Mouse (Mus musculus) left cerebral cortex, adult 2 months (tissue): ENCODE results near the gene Atp6v0b. TPM values are rescaled to one million over a fixed set of nuclear protein-coding genes. Genes with fewer than 3 reads are reported as not detected.

ENCODE experiments used
- DNase-seq, 2 experiments: peaks; one replicate each; pipeline ENCODE4 v3.0.0; 2021 to 2022; ENCODE audit warnings: low spot score in 2 of 2, mixed read lengths in 1 of 2; ENCODE audit errors: extremely low spot score in 1 of 2
- H3K27ac ChIP-seq: fragments of 200-600 bp; 2 replicates; pipeline ENCODE4 v1.8.1; 2022
- H3K4me3 ChIP-seq: fragments of 200-600 bp; 2 replicates; pipeline ENCODE4 v1.8.1; 2022
- CTCF ChIP-seq: fragments of 200-600 bp; IDR thresholded peaks from 2 replicates; pipeline ENCODE4 v1.8.1; 2022; ENCODE audit warnings: antibody characterized with exemption, mild to moderate bottlenecking, moderate library complexity
- intact Hi-C: fragments of 180-260 bp; cut with DNase I; formaldehyde crosslinking; loops from one replicate; pipeline ENCODE4 v1.15.1; 2025
- total RNA-seq, 2 experiments: library from RNA; stranded (reverse); gene quantifications; 2 replicates each; pipeline ENCODE4 v1.2.3; 2021

Atp6v0b gene
- total RNA-seq, 2 experiments from 2014 or later: 430 to 462 TPM

GRCm38 (mm10) chr4:117847011-117847410 is 40.1 kb downstream of the Atp6v0b start:
- TF ChIP-seq CTCF: no peak
- H3K4me3 ChIP-seq: no peak overlapping the region
- no peak overlapping the region for H3K27ac ChIP-seq
- intact Hi-C loops: no loop called here
- DNase-seq: peak in 1 of 2 experiments; percentile 51

DNA sequence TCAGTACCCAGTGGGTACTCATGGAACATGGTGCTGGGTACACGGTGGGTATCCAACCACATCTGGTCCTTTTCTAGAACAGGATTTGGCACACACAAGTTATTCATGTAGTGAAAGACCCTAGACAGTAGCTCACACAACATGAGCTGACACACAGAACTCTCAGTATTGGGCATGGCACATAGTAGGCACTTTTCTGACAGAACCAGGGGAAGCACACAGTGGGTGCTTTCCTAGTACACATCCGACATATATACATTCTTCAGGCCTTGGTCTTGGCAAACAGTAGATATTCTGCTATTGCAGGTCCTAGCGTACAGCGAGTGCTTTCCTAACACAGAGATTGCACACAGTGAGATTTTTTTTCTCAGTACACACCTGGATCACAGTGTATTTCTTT is 40.9 kb downstream of the Atp6v0b start:
- DNase-seq: no peak
- intact Hi-C loops: no loop called here
- no peak for TF ChIP-seq CTCF
- Histone ChIP-seq H3K27ac (no peak overlapping the region), H3K4me3 (no peak overlapping the region)

GRCm38 (mm10) chr4:117845316-117845715 is 41.8 kb downstream of the Atp6v0b start:
- intact Hi-C loops: no loop called here
- TF ChIP-seq CTCF: no peak

DNA sequence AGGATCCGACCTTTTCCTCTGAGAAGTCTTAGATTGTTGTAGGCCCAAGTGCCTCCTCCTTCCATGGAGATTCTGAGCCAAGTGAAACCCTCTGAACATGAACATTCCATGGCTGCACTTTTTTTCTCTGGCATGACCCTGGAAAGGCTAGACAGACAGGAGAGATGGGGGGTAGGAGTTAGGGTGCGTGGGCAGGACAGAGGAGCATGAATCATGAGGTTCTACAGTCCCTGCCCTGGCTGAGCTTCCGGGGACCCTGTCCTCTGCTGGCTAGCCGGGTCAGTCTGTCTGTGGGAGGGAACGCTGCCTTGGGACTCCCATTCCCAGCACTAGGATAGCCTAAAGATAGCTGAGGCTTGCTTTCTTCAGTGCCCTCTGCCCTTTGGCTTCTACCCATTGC is 42.7 kb downstream of the Atp6v0b start:
- Histone ChIP-seq H3K27ac (no peak overlapping the region), H3K4me3 (no peak overlapping the region)
- DNase-seq: no peak
- TF ChIP-seq CTCF: no peak
- intact Hi-C loops: no loop called here

More at GRCm38 (mm10) chr4:117845316-117845715, 41.8 kb downstream of the Atp6v0b start:
- H3K27ac ChIP-seq: no peak overlapping the region
- no peak for DNase-seq
- no peak overlapping the region for H3K4me3 ChIP-seq

DNA sequence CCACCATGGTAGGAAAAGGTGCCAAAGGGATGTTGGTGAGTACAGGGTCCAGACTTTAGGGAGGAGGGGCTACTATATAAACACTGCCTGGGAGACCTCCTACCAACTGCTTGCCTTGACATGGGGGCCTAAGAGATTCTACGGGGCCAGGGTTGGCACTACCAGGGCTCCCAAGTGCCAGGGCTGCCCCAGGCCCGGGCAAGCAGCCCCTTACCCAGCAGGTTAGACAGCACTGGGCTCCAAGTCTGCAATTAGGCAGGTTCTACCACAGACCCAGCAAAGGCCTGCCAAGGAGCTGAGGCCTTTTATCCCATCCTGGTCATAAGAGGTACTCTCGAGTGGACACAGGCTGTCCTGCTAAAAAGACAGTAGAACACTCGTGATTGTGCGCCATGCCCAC is 44.0 kb downstream of the Atp6v0b start:
- no peak for DNase-seq
- H3K4me3 ChIP-seq: no peak overlapping the region
- TF ChIP-seq CTCF: no peak
- no peak overlapping the region for H3K27ac ChIP-seq
- intact Hi-C loops: no loop called here

DNA sequence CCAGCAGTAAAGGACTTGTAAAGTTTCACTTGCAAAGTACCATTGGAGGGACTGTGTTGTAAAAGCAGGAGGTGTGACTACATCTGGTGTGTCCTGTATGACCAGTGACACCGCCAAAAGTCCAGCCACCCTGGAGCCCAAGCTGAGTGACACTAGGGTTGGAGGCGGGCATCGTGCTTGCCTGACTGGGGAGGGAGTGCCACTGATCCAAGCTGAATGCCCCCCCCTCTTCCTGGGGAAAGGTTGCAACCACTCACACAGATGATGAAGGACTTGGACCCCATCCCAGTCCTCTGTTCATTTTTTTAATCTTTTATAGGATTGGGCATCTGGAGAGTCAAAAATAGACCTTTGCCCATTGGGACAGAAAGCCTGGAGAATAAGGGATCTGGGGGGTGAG is 45.6 kb downstream of the Atp6v0b start:
- H3K27ac ChIP-seq: no peak overlapping the region
- DNase-seq: no peak
- intact Hi-C loops: no loop called here
- H3K4me3 ChIP-seq: no peak overlapping the region
- no peak for TF ChIP-seq CTCF

- intact Hi-C loops: no loop called here
- Histone ChIP-seq H3K4me3 (no peak overlapping the region), H3K27ac (no peak overlapping the region)
- no peak for DNase-seq
- TF ChIP-seq CTCF: no peak
Observed at GRCm38 (mm10) chr4:117840821-117841220, 46.3 kb downstream of the Atp6v0b start.

- DNase-seq: no peak
- intact Hi-C loops: no loop called here
- H3K27ac ChIP-seq: no peak overlapping the region
- TF ChIP-seq CTCF: no peak
- no peak overlapping the region for H3K4me3 ChIP-seq
Observed at GRCm38 (mm10) chr4:117839366-117839765, 47.8 kb downstream of the Atp6v0b start.

GRCm38 (mm10) chr4:117837271-117837670 is 49.9 kb downstream of the Atp6v0b start:
- Histone ChIP-seq H3K4me3 (no peak overlapping the region), H3K27ac (no peak overlapping the region)
- DNase-seq: no peak
- no peak for TF ChIP-seq CTCF
- intact Hi-C loops: loop anchor here (2.0 kb wide), 1 partner anchor 22 kb away; no protein-coding TSS in a partner anchor

DNA sequence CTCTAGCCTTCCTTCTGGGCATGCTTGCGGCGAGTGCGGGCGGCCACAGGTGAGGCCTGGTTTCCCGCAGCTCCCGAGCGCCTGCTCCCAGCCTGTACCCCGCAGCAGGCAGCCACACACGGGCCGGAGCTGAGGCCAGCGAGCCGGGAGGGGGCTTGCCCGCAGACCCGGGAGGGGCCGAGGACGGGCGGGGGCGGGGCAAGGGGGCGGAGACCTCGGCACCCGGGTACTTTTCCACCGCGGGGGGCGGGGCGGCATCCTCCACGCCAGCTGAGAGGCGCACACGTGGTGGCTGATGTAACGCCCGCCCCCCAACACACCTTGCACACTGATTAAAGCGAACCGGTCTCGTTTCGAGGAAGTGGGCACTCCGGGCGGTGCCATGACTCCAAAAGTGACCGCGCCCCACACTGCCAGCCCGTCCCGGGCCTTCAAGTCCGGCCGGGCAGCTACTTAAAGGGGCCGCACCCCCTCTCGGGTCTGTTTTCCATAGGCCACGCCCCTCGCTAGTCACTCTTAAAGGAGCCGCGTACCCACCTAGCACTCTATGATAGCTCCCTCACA is 50.8 kb downstream of the Atp6v0b start:
- Histone ChIP-seq H3K27ac (peak overlapping the region; percentile 95), H3K4me3 (peak overlapping the region; percentile 82)
- peak; percentile 86 to 89 for DNase-seq
- intact Hi-C loops: loop anchor here (2.0 kb wide), 1 partner anchor 23 kb away; no protein-coding TSS in a partner anchor
- no peak for TF ChIP-seq CTCF

DNA sequence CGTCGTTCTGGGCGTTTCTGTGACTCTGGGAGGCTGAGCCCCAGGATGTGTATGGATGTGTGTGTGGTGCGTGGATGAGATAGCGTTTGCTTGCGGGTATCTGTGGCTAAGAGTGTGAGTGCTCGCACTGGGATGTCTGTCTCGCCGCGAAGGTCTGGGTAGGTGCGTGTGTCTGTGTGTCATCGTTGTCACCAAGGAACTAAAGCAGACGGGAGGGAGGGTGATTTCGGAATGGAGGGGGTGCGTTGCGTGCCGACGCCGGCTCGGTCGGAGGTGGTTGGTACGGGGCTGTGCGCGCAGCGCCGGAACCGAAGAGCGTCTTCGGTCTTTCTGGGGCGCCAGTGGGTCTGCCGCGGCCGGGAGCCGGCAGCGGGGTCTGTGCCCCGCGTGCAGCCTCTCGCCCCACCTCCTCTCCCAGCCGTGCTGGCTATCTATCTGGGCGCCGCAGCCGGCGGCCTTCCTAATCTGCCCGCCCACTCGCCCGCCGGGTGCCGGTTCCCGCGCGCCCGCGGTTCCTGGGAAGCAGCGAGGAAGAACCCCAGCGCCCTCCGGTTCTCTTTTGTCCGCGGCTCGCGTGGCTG is 51.5 kb downstream of the Atp6v0b start:
- no peak for TF ChIP-seq CTCF
- peak; percentile 69 to 71 for DNase-seq
- intact Hi-C loops: loop anchor here (2.0 kb wide), 1 partner anchor 23 kb away; no protein-coding TSS in a partner anchor
- Histone ChIP-seq H3K27ac (peak overlapping the region; percentile 95), H3K4me3 (peak overlapping the region; percentile 82)

DNA sequence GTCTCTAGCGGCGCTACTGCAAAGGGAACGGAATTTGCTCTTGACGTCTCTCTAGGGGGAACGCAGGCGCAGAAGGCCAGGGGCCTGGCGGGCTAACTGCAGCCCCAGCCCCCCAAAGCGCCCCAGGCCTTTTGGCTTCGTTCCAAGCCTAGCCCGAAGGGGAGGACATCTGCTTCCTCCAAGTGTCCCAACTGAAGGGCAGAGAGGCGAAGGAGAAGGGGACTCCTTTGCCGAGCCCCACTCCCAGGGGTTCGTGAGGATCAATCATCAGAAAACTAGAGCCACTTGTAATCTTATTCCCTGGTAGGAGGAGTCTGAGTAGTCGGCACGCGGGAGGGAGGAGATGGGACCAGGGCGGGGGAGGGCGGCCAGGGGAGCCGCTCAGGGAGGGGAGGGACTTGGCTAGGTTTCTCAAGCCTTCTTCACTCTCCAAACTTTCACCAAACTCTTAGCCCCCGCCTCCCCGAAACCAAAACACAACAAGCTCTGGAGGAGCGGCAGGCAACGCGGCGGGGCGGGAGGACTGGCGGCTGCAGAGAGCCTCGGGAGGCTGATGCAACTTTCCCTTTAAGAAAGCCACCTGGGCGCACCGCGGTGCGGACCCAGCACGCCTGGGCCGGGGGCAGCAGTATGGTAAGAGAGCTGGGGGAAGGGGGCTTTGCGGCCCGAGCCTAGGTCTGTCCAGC is 52.1 kb downstream of the Atp6v0b start:
- intact Hi-C loops: no loop called here

More for the DNA sequence above, 52.1 kb downstream of the Atp6v0b start:
- no peak for TF ChIP-seq CTCF
- H3K27ac ChIP-seq: peak overlapping the region; percentile 95
- H3K4me3 ChIP-seq: peak overlapping the region; percentile 82
- peak; percentile 57 to 60 for DNase-seq
